Mouse (Mus musculus) ES-E14 (cell line): ENCODE data around the gene Itgbl1.

Source experiments
- CHD2 ChIP-seq: IDR thresholded peaks from 2 replicates; pipeline ENCODE4 v1.6.1; 2014; ENCODE audit warnings: mild to moderate bottlenecking, low read depth, low read length, inconsistent platforms
- HCFC1 ChIP-seq: IDR thresholded peaks from 2 replicates; pipeline ENCODE4 v1.6.1; 2012; ENCODE audit warnings: low read length, inconsistent platforms, borderline replicate concordance; ENCODE audit not compliant: insufficient read depth
- MAFK ChIP-seq: IDR thresholded peaks from 2 replicates; pipeline ENCODE4 v1.6.1; 2014; ENCODE audit warnings: mild to moderate bottlenecking, low read depth, low read length, inconsistent platforms; ENCODE audit not compliant: insufficient read depth
- ZC3H11A ChIP-seq: IDR thresholded peaks from 2 replicates; pipeline ENCODE4 v1.6.1; 2012; ENCODE audit warnings: low read depth, mild to moderate bottlenecking, inconsistent platforms, low read length, borderline replicate concordance

DNA sequence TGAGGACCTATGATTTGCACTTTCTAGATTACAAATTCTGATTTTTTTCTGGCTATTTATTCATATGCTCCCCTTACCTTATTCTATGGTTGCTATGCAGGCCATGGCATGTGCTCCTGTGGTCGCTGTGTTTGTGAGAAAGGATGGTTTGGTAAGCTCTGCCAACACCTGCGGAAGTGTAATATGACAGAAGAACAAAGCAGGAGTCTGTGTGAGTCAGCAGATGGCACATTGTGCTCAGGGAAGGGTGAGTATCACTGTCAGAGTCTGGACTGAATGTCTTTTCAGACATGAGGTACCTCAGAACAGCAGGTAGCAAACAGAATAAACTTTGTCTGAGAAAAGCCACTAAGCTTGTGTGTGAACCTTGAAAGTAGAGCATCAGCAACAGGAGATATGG is 306.8 kb downstream of the Itgbl1 start:
- TF ChIP-seq ZC3H11A (no peak), MAFK (no peak), HCFC1 (no peak), CHD2 (no peak)
